Mouse (Mus musculus) ovary, postnatal 14 days (tissue): ENCODE data around the gene Gm7861.
"Not testable (repeated sequence)": the region's sequence is repeated elsewhere in the genome, so short reads cannot be mapped to it uniquely, and the experiment has no call there.

Source experiments
- DNase-seq: peaks from one replicate; pipeline ENCODE4 v3.0.0; 2022; ENCODE audit warnings: low spot score

Gene Gm7861

GRCm38 (mm10) chr8:21594408-21594807 lies at the start of gene Gm7861:
TSS of gene Gm7861 (minus strand) at chr8:21594508.
- not testable (repeated sequence) for DNase-seq

- DNase-seq: not testable (repeated sequence)
Measured at GRCm38 (mm10) chr8:21617883-21618282, 23.6 kb upstream of the Gm7861 start, which contains the start of gene Defa26. TSS of gene Defa26 (plus strand) at chr8:21618183.

DNA sequence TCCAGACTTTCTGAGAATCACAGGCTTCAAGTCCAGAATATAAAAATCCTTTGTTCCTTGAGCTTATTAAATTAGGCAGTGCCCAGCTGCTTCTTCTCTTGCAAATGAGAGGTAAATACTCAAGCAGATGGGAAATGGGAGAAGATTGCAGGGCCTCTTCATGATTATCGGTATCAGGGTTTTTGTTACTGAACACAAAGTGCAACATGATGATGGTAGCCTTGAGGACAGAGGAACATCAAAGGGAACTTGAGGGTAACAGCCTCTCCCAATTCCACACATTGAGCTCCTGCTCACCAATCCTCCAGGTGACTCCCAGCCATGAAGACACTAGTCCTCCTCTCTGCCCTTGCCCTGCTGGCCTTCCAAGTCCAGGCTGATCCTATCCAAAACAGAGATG lies 11.6 kb downstream of the Gm7861 start, which contains the start of gene Defa28:
TSS of gene Defa28 (plus strand) at position 301 of the 400 bp plus-strand sequence.
- not testable (repeated sequence) for DNase-seq

- not testable (repeated sequence) for DNase-seq
Measured at GRCm38 (mm10) chr8:21565086-21565485, 29.2 kb downstream of the Gm7861 start, which contains the start of gene Defa37. TSS of gene Defa37 (plus strand) at chr8:21565386.
